Mouse (Mus musculus): ENCODE results near the gene 1700001C19Rik.

GRCm38 (mm10) chr17:47369087-47369443 is 68.1 kb downstream of the 1700001C19Rik start:
- no peak for TF ChIP-seq CTCF (conservative IDR thresholded peaks at IDR 0.05; ENCODE audit: low read length)
- TF ChIP-seq NANOG (IDR thresholded peaks at IDR 0.05; ENCODE audit: borderline replicate concordance, low read length) = no peak

Data from E14TG2a.4 (cell line).